Mouse (Mus musculus) retina, postnatal 7 days (tissue): ENCODE results near the gene Zfp27.
A peak's percentile ranks its signal among the peaks of the same experiment; 100 is the strongest.

Experiments used
- DNase-seq: peaks from one replicate; pipeline ENCODE4 v3.0.0-alpha.2; 2012; ENCODE audit warnings: low read depth, low spot score

The Zfp27 gene

GRCm38 (mm10) chr7:29905966-29906681 is at the start of gene Zfp27:
Zfp27 (minus strand) TSS chr7:29906572.
- DNase-seq: peak; percentile 90

- DNase-seq: peak; percentile 46
These were observed 48.4 kb upstream of the Zfp27 start for GRCm38 (mm10) chr7:29954731-29955130.

GRCm38 (mm10) chr7:29953513-29954401 is 47.4 kb upstream of the Zfp27 start, which contains the start of gene Zfp74:
Zfp74 (minus strand) TSS chr7:29954089.
- peak; percentile 53 for DNase-seq

- no peak for DNase-seq
These were observed 46.7 kb upstream of the Zfp27 start for GRCm38 (mm10) chr7:29953086-29953485.

- DNase-seq: no peak
These were observed 37.8 kb upstream of the Zfp27 start for GRCm38 (mm10) chr7:29944201-29944600.

- no peak for DNase-seq
These were observed 37.3 kb upstream of the Zfp27 start for GRCm38 (mm10) chr7:29943720-29944119.

- DNase-seq: no peak
These were observed 36.4 kb upstream of the Zfp27 start for GRCm38 (mm10) chr7:29942740-29943139.

DNA sequence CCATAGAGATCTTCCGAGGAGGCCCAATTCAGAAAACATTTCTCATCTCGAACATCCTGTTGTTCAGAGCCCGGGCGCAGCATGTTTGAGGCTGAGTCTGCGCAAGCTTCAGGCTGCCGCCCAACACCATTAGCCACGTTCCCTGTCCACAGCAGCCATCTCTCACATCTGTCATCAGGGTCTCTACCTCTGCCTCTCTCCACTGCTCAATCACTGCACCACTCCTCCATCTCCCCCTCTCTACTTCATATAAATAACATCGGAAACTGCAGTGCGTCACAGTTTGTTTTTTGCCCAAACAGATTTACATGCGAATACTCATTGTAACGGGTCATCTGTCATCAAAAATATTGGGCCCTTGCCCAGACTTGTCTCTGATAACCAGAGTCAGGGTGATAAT is 34.7 kb upstream of the Zfp27 start:
- no peak for DNase-seq

DNA sequence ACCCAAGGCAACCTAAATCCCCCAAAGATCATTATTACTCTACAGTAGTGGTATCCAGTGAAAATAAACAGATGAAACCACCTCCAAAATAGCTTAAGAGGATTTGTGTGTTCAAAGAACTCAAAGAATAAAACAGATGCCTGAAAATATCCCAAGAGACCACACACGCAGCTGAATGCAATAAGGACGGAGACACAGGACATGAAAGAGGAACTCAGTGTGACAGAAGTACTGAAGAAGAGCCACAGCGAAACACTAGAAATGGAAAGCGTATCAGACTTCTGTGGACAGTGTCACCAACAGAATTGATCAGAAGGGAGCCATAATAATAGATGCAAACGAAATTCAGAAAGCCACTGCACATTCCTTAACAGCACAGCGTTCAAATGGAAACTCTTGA is 32.5 kb upstream of the Zfp27 start:
- DNase-seq: no peak

DNA sequence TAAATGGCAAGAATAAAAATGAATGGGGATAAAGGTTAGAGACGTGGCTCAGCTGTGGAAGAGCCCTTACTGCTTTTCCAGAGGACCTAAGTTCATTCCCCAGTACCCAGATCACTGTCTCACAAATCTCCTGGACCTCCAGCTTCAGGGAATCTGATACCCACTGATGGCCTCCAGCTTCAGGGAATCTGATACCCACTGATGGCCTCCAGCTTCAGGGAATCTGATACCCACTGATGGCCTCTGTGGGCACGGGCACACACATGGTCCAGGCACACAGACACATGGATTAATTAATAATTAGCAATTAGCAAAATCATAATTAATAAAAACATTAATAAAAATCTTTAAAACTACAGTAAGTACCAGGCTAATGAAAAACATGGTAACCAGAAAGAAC is 16.4 kb upstream of the Zfp27 start:
- DNase-seq: no peak

DNA sequence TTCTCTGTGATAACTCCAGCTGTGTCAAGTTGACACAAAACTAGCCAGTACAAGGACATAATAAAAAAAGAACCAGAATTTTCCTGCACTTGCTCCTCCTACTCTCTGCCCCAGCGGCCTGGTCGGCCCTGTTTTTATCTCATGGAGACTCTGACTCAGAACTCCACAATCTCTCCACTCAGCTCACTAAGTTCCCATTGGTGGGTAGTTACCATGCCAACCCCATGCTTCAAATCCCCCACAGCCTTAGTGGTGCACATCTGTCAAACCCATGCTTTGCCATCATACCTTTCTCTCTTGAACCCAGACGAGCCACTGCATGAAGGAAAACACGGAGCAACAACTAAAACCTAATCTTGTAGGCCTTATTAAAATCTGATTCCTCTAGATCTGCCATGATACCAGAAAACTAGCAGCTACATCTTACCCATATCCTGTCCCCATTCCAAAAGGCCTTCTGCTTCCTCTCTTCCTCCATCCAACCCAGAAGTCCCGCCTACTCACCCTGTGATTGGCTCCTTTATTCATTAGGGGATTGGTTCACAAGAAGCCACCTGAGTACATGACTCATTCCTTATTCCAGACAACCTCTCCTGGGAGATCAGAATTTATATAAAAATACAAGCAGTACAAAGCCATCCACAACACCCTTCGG is 15.2 kb upstream of the Zfp27 start:
- no peak for DNase-seq

GRCm38 (mm10) chr7:29918062-29918453 is 11.7 kb upstream of the Zfp27 start:
- no peak for DNase-seq

- DNase-seq: no peak
These were observed 11.1 kb upstream of the Zfp27 start for GRCm38 (mm10) chr7:29917371-29918061.

- DNase-seq: no peak
These were observed 5.8 kb upstream of the Zfp27 start for GRCm38 (mm10) chr7:29912172-29912571.

GRCm38 (mm10) chr7:29910252-29910651 is 3.9 kb upstream of the Zfp27 start:
- no peak for DNase-seq

- DNase-seq: peak; percentile 77
These were observed 2.0 kb upstream of the Zfp27 start, which contains the start of gene Zfp383 for GRCm38 (mm10) chr7:29908130-29908950. Zfp383 (plus strand) TSS chr7:29908223.

GRCm38 (mm10) chr7:29907206-29907605 is 834 bp upstream of the Zfp27 start:
- no peak for DNase-seq

GRCm38 (mm10) chr7:29906682-29907058 is 298 bp upstream of the Zfp27 start:
- no peak for DNase-seq

DNA sequence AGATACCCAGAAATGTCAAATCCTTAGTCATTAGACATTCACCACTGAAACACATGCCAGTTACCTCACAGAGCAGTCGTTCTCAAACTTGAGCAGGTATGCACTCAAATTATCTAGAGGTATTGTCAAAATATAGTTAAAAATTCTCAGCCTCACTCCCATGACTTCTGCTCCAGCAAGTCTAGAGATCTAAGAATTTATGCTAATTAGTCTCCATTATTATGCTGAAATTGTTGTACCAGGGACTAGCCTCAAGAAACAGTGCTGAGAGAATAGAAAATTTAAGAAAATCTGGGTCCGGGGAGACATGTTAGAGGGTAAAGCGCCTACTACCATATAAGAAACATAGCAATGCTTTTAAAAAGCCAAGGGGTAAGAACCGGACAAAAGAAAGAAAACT is 2.3 kb downstream of the Zfp27 start:
- no peak for DNase-seq

DNA sequence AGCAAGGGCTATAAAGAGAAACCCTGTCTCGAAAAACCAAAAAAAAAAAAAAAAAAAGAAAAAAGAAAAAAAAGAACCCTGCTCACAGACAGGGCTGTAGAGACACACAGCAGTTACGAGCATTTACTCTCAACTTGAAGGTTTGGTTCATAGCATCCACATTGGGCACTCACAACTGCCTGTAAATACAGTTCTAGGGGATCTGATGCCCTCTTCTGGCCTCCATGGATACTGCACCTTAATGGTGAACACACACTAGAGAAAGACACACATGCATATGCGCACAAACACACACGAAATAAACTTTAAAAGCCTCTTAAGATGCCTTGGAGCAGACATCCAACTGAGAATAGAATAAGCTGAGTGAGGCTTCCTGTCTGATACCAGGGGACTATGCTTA is 8.0 kb downstream of the Zfp27 start:
- no peak for DNase-seq

DNA sequence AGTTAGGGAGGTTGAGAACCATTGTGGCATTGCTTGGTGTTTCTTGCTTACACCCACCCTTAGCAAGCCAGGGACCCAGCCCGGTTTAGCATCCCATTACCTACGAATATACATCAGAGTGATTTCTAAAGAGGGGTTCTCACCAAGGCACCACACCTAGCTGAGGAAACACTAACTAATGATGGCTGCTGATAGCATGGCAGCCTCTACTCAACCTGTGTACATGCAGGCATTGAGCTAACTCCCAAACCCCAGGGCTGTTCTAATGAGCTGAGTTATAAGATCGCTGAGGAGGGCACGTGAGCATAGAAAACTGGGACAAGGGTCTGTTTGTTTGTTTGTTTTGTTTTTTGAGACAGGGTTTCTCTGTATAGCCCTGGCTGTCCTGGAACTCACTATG is 13.6 kb downstream of the Zfp27 start:
- no peak for DNase-seq
